Mouse (Mus musculus): ENCODE results near the gene Tspan5.

Tspan5 gene

DNA sequence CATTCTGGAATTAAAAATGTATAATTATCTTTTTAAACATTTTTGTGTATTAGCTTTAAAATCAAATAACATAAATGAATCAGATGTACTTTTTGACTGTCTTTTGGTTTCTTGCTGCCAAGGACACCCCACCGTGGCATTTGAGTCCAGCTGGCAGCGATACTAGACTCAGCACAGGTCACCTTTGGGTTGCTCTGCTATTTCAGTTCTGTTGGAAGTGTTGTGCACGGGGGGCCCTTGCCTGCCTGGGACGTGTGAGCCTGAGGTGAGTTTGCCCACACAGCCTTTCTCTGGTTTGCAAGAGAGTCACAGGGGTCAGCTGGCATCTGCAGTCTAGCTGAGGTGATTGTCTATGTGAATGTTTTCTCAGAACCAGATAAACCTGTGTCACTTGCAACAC lies 65.8 kb downstream of the Tspan5 start:
- no peak for DNase-seq (ENCODE audit: low spot score)

GRCm38 (mm10) chr3:138809509-138809908 lies 67.5 kb downstream of the Tspan5 start:
- DNase-seq (ENCODE audit: low spot score), result no peak

DNA sequence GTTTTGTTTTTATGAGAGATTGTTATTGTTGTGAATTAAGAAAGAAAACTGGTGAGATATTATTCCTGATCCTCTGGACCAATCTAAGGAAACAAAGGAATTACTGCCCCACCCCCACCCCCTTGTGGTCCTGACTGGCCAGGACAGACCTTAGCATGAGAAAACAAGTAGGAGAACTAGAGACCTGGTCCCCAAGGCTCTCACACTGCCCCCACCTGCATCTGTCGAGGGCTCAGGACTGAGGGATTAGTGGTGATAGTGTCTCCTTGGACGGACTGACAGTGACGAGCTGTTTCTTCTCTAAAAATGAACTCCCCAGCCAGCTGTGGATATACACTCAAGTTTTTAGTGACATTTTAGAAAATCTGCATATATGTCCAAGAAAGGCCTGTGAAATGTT lies 70.6 kb downstream of the Tspan5 start:
- DNase-seq (ENCODE audit: low spot score), result no peak

DNA sequence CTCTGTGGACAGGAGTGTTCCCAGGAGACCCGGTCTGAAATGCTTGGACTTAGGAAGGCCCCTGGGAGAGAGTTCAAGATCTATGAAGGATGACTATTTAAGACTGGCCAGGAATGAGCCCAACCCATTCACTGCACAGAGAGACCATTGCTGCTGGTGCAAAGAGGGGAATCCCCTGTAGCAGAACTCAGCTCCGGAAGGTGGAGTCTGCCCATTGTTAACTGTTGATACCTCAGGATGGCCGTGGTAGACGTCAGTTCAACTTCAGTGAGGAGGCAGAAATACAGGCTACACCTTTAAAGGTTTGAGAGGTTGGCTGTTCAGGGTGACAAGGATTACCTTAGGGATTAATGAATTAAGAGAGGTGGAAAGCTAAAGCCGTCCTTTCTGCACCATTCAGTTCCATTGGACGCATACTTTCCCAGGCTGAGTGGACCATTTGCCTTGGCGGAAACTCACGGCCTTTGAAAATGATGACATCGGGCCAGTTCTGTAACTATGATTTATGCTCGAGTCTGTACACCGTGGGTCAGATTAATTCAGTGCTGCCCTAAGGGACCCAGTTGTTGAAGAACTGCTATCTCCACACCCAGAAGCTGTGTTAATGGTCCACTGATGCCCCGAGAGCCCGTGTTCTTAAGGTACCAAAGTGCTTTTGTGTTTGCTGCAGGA lies 71.3 kb downstream of the Tspan5 start:
- DNase-seq (ENCODE audit: low spot score), result no peak

- no peak for DNase-seq (ENCODE audit: low spot score)
These were observed 72.5 kb downstream of the Tspan5 start for GRCm38 (mm10) chr3:138814457-138814856.

GRCm38 (mm10) chr3:138815127-138815837 lies 73.3 kb downstream of the Tspan5 start:
- DNase-seq (ENCODE audit: low spot score), result no peak

DNA sequence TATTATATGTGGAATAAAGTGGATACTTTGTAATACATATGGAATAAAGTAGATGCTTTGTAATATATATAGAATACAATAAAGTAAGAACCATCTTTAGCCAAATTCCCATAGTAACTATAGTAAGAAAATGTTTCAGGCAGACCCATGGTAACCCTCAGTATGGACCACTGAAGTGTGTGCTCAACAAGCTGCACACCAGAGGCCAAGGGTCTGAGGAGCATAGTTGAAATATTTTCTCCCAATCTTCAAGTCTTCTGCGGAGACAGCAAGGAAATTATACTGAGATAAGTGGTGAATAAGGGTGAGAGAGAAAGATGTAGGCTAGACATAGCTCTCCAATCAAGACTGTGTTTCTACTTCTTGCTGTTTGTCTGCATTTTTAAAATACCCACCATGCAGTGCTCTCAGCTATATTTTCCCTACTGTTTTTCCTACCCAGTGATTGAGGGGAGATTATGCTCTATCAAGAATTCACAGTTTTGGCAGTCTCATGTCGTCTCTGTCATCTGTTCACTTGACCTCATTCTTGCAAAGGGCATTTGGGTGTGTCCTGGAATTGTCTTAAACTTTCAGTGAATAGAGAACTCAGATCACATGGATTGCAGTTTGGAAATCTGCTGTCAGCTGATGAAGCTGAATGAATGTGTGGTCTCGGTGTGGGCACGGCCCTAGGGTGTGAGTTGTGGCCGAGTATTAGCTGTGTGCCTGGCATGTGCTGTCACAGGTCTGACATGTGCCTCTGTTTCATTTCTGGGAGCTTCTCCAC lies 75.1 kb downstream of the Tspan5 start:
- no peak for DNase-seq (ENCODE audit: low spot score)

GRCm38 (mm10) chr3:138819862-138820261 lies 77.9 kb downstream of the Tspan5 start:
- no peak for DNase-seq (ENCODE audit: low spot score)

DNA sequence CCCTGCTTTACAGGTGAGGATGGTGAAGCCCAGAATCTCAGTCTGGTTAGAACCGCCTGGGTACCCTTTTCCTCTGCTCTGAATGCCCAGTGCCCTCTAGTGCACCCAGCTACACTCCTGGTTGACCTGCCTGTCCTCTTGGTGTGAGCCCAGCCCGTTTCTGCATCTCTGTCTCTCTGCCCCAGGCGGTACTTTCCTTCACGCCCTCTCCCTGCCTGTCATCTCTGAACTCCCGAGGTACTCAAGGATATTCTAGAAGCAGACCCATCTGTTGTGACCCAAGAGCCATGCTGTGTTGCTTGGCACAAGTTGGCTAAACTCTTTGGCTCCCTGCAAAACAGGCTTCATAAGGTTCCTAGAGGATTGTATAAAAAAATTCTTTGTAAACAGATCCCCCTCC lies 78.3 kb downstream of the Tspan5 start:
- DNase-seq (ENCODE audit: low spot score), result no peak

GRCm38 (mm10) chr3:138821886-138822445 lies 80.0 kb downstream of the Tspan5 start:
- no peak for DNase-seq (ENCODE audit: low spot score)

- DNase-seq (ENCODE audit: low spot score), result no peak
These were observed 81.9 kb downstream of the Tspan5 start for GRCm38 (mm10) chr3:138823857-138824256.

DNA sequence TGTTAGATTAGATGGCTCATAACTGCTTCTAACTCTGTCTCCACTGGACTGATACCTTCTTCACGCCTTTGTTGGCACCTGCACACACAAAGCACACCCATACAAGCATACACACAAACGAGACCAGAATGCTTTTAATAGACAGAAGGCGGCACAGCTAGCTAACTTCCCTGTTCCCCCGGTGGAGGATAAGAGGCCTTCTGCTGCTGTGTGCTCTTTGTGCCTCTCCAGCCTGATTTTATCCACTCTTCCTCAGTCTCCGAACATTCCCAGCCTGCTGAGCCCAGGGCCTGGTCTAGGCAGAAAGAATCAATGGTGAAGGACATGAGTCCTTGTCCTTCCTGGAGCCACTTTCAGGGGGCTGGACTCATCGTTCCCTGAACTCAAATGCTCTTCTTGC lies 83.3 kb downstream of the Tspan5 start:
- no peak for DNase-seq (ENCODE audit: low spot score)

GRCm38 (mm10) chr3:138826243-138826800 lies 84.3 kb downstream of the Tspan5 start:
- no peak for DNase-seq (ENCODE audit: low spot score)

DNA sequence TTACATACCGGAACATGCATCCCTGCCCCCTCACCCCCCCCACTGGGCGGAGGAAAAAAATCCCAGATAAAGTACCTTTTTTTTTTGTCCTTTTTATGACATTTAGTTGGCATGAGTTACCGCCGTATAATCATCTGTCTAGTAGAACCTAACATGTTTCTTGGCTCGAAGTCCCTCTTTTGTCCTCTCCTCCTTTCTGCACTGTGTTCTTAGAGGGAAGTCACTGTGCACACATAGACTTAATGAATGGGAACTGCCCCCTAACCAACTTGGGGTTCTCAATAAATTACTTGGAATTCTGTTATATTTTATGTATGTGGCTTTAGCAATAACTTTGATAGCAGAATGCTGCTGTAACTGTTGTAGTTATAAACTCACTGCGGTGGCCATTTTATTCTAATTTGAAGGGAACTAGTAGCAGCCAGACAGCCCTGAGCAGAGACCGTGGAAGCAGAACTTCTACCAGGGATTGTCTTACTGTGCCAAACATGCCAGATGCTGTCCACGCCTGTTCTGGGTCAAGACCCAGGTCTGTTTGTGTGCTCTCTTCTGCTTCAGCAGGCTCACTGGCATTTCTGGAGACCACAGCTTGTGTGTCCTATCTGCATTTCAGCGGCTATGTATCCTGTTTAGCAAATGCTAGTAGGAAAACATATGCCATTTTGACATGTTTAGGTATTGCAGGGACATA lies 91.0 kb downstream of the Tspan5 start:
- no peak for DNase-seq (ENCODE audit: low spot score)

- DNase-seq (ENCODE audit: low spot score), result no peak
These were observed 92.2 kb downstream of the Tspan5 start for GRCm38 (mm10) chr3:138834174-138834573.

DNA sequence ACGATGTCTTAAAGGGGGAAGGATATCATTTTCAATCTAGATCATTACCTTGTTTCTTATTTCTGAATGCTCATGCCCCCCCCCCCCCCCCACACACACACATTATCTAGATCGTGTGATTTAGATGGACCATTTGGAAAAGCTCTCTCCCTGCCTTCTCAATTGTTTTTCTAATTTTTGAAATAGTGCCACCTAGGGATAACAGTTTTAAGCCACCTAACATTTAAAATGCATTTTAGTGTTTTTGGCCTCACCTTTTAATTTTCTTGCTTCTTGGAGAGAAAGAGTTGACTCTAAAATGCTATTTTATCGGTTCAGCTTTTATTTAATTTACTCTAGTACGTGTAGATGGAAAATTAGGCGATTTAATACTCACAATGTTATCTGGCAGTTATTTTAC lies 94.9 kb downstream of the Tspan5 start:
- DNase-seq (ENCODE audit: low spot score), result no peak

- DNase-seq (ENCODE audit: low spot score), result no peak
These were observed 95.7 kb downstream of the Tspan5 start for GRCm38 (mm10) chr3:138837651-138838050.

DNA sequence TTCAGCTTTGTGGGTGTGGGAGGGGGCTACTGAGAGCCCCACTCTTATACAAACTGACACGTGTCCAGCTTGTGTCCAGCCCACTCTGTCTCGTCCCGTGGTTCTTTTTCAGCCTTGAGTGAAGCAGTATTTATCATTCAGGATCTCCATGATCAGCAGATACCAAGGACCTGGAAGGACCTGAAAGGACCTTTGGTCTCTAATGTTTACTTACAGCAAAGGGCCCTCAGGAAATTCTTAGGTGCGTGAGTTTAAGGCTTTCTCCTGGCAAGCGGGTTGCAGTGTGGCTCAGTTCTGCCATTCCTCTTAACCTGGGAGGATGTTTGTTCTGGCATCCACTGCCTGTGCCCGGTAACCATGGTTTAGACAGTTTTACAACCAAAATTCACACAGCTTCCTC lies 97.7 kb downstream of the Tspan5 start:
- DNase-seq (ENCODE audit: low spot score), result no peak

DNA sequence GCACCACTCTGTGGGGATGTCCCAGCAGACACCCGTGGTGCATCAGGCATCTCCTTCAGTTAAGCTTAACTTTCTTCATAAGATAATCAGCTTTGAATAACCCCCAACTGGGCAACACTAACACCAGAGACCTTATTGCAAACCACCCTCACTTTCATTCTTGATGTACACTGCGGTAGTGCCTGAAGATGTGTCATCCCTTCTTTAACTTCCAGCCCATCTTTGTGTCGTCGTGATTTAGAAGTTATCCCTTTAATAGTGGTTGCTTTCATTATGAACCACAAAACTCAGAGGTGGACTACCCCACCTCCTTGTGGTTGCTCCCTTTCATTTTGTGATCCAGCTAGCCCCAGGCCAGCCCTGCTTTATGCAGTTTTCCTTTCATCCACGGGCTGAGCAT lies 99.3 kb downstream of the Tspan5 start:
- DNase-seq (ENCODE audit: low spot score), result no peak

DNA sequence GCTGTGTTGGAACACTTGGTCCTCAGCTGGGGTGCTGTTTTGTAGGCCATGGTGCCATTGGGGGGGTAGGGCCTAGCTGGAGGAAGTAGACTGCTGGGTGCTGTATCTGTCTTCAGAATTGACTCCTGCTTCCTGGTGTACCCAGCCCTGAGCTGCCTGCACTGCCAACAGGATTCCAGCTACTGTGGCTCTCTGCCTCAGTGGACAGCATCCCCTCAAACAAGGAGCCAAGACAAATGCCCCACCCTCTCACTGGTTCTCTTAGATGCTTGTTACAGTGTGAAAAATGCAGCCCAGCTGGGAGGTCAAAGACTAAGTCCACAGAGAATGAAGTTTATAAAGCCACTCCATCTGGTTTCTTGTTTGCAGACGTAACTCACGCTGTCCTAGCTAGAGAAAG lies 101.2 kb downstream of the Tspan5 start:
- no peak for DNase-seq (ENCODE audit: low spot score)

- no peak for DNase-seq (ENCODE audit: low spot score)
These were observed 101.6 kb downstream of the Tspan5 start for GRCm38 (mm10) chr3:138843641-138844040.

DNA sequence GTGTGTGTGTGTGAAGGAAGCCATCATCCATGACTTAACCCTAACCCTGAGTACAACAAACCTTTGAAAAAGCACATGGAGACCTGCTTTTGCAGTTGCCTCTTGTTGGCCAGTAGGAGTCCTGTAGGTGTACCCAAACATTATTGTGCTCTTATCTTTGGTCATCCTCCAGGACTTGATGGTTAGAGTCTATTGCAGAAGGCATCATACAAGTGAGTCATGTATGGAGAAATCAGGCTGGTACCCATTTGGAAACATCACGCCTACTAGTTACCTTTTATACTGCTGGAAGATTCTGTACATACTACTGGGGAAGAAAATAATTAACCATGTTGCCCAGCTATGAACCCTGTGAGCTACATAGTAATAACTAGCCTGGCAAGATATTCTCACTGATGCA lies 103.8 kb downstream of the Tspan5 start:
- DNase-seq (ENCODE audit: low spot score), result no peak
